8 mouse cellular contexts compared by ENCODE assay signal in the genomic region with DNA sequence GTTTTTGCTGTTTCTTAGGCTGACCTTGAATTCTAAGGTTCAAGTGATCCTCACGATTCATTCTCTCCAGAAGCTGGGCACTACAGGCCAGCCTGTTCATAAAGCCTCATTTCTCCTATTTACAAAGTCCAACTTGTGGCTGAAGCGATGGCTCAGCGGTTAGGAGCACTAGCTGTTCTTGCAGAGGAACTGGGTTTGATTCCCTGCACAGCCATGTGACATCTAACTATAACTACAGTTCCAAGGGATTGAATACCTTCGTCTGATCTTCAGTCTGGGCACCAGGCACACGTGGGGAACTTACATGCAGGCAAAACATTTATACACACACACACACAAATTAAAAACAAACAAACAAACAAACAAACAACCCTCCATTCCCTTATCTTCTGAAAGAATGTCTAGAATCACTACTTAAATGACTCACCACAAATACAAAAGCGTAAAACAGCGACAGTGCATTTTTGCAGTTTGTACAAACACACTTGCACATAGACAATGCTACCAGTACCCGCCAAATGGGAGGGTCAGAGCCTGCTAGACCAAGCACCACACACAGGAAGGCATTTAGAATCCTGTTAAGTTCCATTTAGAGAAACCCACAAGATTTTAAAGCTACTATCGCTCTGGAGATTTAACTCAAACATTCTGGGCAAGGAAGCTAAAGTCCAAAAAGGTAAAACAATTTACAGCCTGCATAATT. TPM values are rescaled to one million over a fixed set of nuclear protein-coding genes. Genes with fewer than 3 reads are reported as not detected.
DNase-seq lines count a peak whose midpoint lies in the region; ATAC-seq and TF ChIP-seq lines count a peak whose summit lies in the region.

No protein-coding gene starts in this region.

- H3K27ac ChIP-seq in heart, embryonic 11.5 days (ENCODE audit: low read depth, low read length): no peak overlapping the region
- H3K27ac ChIP-seq in heart, embryonic 16.5 days (ENCODE audit: low read length): peak overlapping the region; percentile 65
- peak overlapping the region; percentile 98; the same call in 1 of the 2 replicates for H3K27ac ChIP-seq in liver, postnatal 0 days (ENCODE audit: low read depth)
- H3K27ac ChIP-seq in thymus, adult 2 months (ENCODE audit: control insufficient read depth, insufficient read depth, low read length): no peak overlapping the region

- no peak for ATAC-seq in heart, embryonic 11.5 days (replicated peaks; ENCODE audit: insufficient number of reproducible peaks, low FRiP score, low TSS enrichment)
- no peak for ATAC-seq in heart, embryonic 16.5 days (replicated peaks; ENCODE audit: extremely low read depth, insufficient read depth, low FRiP score)
- ATAC-seq in liver, postnatal 0 days: no peak

- peak overlapping the region; percentile 82; the same call in 1 of the 2 replicates for H3K4me2 ChIP-seq in heart, embryonic 11.5 days
- H3K4me2 ChIP-seq in heart, embryonic 16.5 days (ENCODE audit: low read depth, low read length): peak overlapping the region; percentile 75
- H3K4me2 ChIP-seq in liver, postnatal 0 days (ENCODE audit: low read depth, low read length): peak overlapping the region; percentile 78

- intact Hi-C loops in heart, postnatal 10 days (cut with DNase I): loop anchor here (2.0 to 10.0 kb wide), 4 partner anchors 111 to 221 kb away; a partner anchor contains a TSS

- no peak for TF ChIP-seq EP300 in liver, postnatal 0 days (IDR thresholded peaks at IDR 0.05; ENCODE audit: low read depth)

- H3K4me1 ChIP-seq in heart, embryonic 11.5 days (ENCODE audit: control insufficient read depth, insufficient read depth, low read length): peaks cover 12% of the 10 kb centered on the region
- peaks cover 45% of the 10 kb centered on the region for H3K4me1 ChIP-seq in E14TG2a.4 (replicated peaks; ENCODE audit: low read depth, low read length)
- peaks cover 36% of the 10 kb centered on the region for H3K4me1 ChIP-seq in heart, embryonic 16.5 days (ENCODE audit: control insufficient read depth, insufficient read depth, low read length)
- H3K4me1 ChIP-seq in liver, postnatal 0 days (ENCODE audit: insufficient read depth): peaks cover 28% of the 10 kb centered on the region
- H3K4me1 ChIP-seq in thymus, adult 2 months (replicated peaks; ENCODE audit: control insufficient read depth, insufficient read depth, low read length): peaks cover 20% of the 10 kb centered on the region

- TF ChIP-seq CTCF in E14TG2a.4 (conservative IDR thresholded peaks at IDR 0.05; ENCODE audit: low read length): no peak
- TF ChIP-seq CTCF in liver, postnatal 0 days (IDR thresholded peaks at IDR 0.05; ENCODE audit: low read depth): no peak
- TF ChIP-seq CTCF in thymus, adult 2 months (IDR thresholded peaks at IDR 0.05; ENCODE audit: borderline replicate concordance, control insufficient read depth, extremely low read depth, insufficient read depth, low read length, poor library complexity): no peak

- H3K9ac ChIP-seq in heart, embryonic 11.5 days (ENCODE audit: low read depth, low read length): no peak overlapping the region; the same call in 1 of the 2 replicates
- peak overlapping the region; percentile 39; the same call in 1 of the 2 replicates for H3K9ac ChIP-seq in heart, embryonic 16.5 days (ENCODE audit: low read length)
- H3K9ac ChIP-seq in liver, postnatal 0 days (replicated peaks): no peak overlapping the region

- no peak for TF ChIP-seq POLR2A in thymus, adult 2 months (IDR thresholded peaks at IDR 0.05; ENCODE audit: control insufficient read depth, extremely low read depth, insufficient read depth, low read length, poor library complexity)

- no peak for DNase-seq in heart, postnatal 10 days
- no peak for DNase-seq in liver, postnatal 0 days
- no peak for DNase-seq in urinary bladder, postnatal 4 days (ENCODE audit: low spot score in 2 of 2)
- no peak for DNase-seq in thymus, adult 2 months
- DNase-seq in adrenal gland, postnatal 10 days: no peak

- no peaks in the 10 kb centered on the region for H3K36me3 ChIP-seq in heart, embryonic 11.5 days (ENCODE audit: control insufficient read depth, insufficient read depth, low read length)
- no peaks in the 10 kb centered on the region for H3K36me3 ChIP-seq in E14TG2a.4 (ENCODE audit: insufficient read depth, low read length)
- no peaks in the 10 kb centered on the region for H3K36me3 ChIP-seq in heart, embryonic 16.5 days (ENCODE audit: control insufficient read depth, insufficient read depth)
- H3K36me3 ChIP-seq in liver, postnatal 0 days (replicated peaks; ENCODE audit: insufficient read depth, low read length): no peaks in the 10 kb centered on the region
- no peaks in the 10 kb centered on the region for H3K36me3 ChIP-seq in thymus, adult 2 months (ENCODE audit: control insufficient read depth, insufficient read depth, low read length)

- H3K4me3 ChIP-seq in heart, embryonic 11.5 days (ENCODE audit: low read depth, low read length): peak overlapping the region; percentile 78; the same call in 1 of the 2 replicates
- peak overlapping the region; percentile 86 for H3K4me3 ChIP-seq in E14TG2a.4 (replicated peaks; ENCODE audit: low read length)
- peak overlapping the region; percentile 91; the same call in 1 of the 2 replicates for H3K4me3 ChIP-seq in heart, embryonic 16.5 days (ENCODE audit: low read length)
- H3K4me3 ChIP-seq in liver, postnatal 0 days (ENCODE audit: low read depth, low read length): no peak overlapping the region
- no peak overlapping the region for H3K4me3 ChIP-seq in thymus, adult 2 months (ENCODE audit: control insufficient read depth, insufficient read depth, low read length)

- no peaks in the 10 kb centered on the region for H3K27me3 ChIP-seq in heart, embryonic 11.5 days (ENCODE audit: control insufficient read depth, insufficient read depth, low read length)
- peaks cover 5% of the 10 kb centered on the region for H3K27me3 ChIP-seq in E14TG2a.4 (ENCODE audit: insufficient read depth, low read length)
- H3K27me3 ChIP-seq in heart, embryonic 16.5 days (ENCODE audit: control insufficient read depth, insufficient read depth, low read length): no peaks in the 10 kb centered on the region
- no peaks in the 10 kb centered on the region for H3K27me3 ChIP-seq in liver, postnatal 0 days (ENCODE audit: insufficient read depth, low read length)
- H3K27me3 ChIP-seq in thymus, adult 2 months (ENCODE audit: control insufficient read depth, insufficient read depth, low read length): no peaks in the 10 kb centered on the region

- no peaks in the 10 kb centered on the region for H3K9me3 ChIP-seq in heart, embryonic 11.5 days (replicated peaks; ENCODE audit: control insufficient read depth, low read length)
- peaks cover 3% of the 10 kb centered on the region for H3K9me3 ChIP-seq in E14TG2a.4 (ENCODE audit: low read length)
- H3K9me3 ChIP-seq in heart, embryonic 16.5 days (replicated peaks; ENCODE audit: control insufficient read depth, low read length): no peaks in the 10 kb centered on the region
- no peaks in the 10 kb centered on the region for H3K9me3 ChIP-seq in liver, postnatal 0 days (ENCODE audit: low read length)

- 77% methylated on average over 9 of the region's 9 CpGs for WGBS in heart, embryonic 11.5 days (ENCODE audit: insufficient replicate concordance)
- 79% methylated on average over 9 of the region's 9 CpGs for WGBS in heart, embryonic 16.5 days
- WGBS in liver, postnatal 0 days (ENCODE audit: insufficient replicate concordance): 62% methylated on average over 9 of the region's 9 CpGs
- 71% methylated on average over 9 of the region's 9 CpGs for WGBS in thymus, adult 2 months

RNA-seq across cellular contexts. Expression of a gene that starts 1.1 kb away (rescaled TPM):
- polyA plus RNA-seq in heart, embryonic 11.5 days (2014; fragmentation: Nextera tagmentation; extraction: Ambion mirVana): 3.1 and 3.2 TPM in 2 replicates
- total RNA-seq in heart, postnatal 10 days (2021): 10 to 100 TPM; 24.0 to 27.6 TPM
- polyA plus RNA-seq in heart, embryonic 16.5 days (2015; fragmentation: Nextera tagmentation; extraction: Ambion mirVana): 3.1 and 3.3 TPM in 2 replicates
- polyA plus RNA-seq in liver, postnatal 0 days (2015; fragmentation: Nextera tagmentation; extraction: Ambion mirVana): 4.4 and 4.9 TPM in 2 replicates
- 17.5 and 20.9 TPM in 2 replicates for polyA plus RNA-seq in thymus, adult 2 months (2012; rRNA removed)
- total RNA-seq in adrenal gland, postnatal 10 days (2021): 10 to 100 TPM; 25.5 to 31.6 TPM

Comparison
In these comparisons a context has a peak if more than half of its experiments do, and no peak if none do; other contexts are left out.
1. H3K27ac ChIP-seq: peak in heart, embryonic 16.5 days (single experiment) and liver, postnatal 0 days (single experiment); none in heart, embryonic 11.5 days (single experiment) and thymus, adult 2 months (single experiment).
2. H3K4me3 ChIP-seq: peak in heart, embryonic 11.5 days (single experiment), E14TG2a.4 (single experiment) and heart, embryonic 16.5 days (single experiment); none in liver, postnatal 0 days (single experiment) and thymus, adult 2 months (single experiment).
3. Peak in every context shown above with its lines, with median percentiles within 50 percentile points of each other: H3K4me2 ChIP-seq.